Mouse (Mus musculus) liver, adult 2 months (tissue): ENCODE data around the gene Tgfa. TPM values are rescaled to one million over a fixed set of nuclear protein-coding genes. Genes with fewer than 3 reads are reported as not detected.

Source experiments
- DNase-seq: peaks from one replicate; pipeline ENCODE4 v3.0.0-alpha.2; 2011; ENCODE audit warnings: low read depth, low spot score; ENCODE audit errors: extremely low read depth
- H3K27ac ChIP-seq: fragments of 200-500 bp; replicated peaks from 2 replicates; pipeline ENCODE4 v1.5.1; 2012; ENCODE audit warnings: low read depth, mild to moderate bottlenecking, control low read depth, inconsistent platforms, low read length; ENCODE audit not compliant: insufficient read depth
- H3K27me3 ChIP-seq: fragments of 200-500 bp; 2 replicates; pipeline ENCODE4 v1.6.1; 2012; ENCODE audit warnings: mild to moderate bottlenecking, moderate library complexity, low read length, inconsistent platforms; ENCODE audit not compliant: control insufficient read depth, insufficient read depth
- H3K36me3 ChIP-seq: fragments of 200-500 bp; 2 replicates; pipeline ENCODE4 v1.6.1; 2012; ENCODE audit warnings: low read length, inconsistent platforms; ENCODE audit not compliant: control insufficient read depth, insufficient read depth
- H3K4me1 ChIP-seq: fragments of 200-500 bp; 2 replicates; pipeline ENCODE4 v1.6.1; 2011; ENCODE audit warnings: low read length; ENCODE audit not compliant: control insufficient read depth, insufficient read depth
- H3K4me3 ChIP-seq: fragments of 200-500 bp; 2 replicates; pipeline ENCODE4 v1.5.1; 2011; ENCODE audit warnings: low read depth, mild to moderate bottlenecking, control low read depth, low read length, moderate library complexity; ENCODE audit not compliant: insufficient read depth
- H3K79me2 ChIP-seq: fragments of 200-500 bp; 2 replicates; pipeline ENCODE4 v1.6.1; 2012; ENCODE audit warnings: inconsistent platforms, mild to moderate bottlenecking, low read length, moderate library complexity; ENCODE audit not compliant: control insufficient read depth, insufficient read depth
- H3K9ac ChIP-seq: fragments of 200-500 bp; 2 replicates; pipeline ENCODE4 v1.6.1; 2012; ENCODE audit warnings: low read depth, mild to moderate bottlenecking, control low read depth, inconsistent platforms, low read length
- CTCF ChIP-seq: fragments of 200-500 bp; IDR thresholded peaks from 2 replicates; pipeline ENCODE4 v1.5.1; 2011; ENCODE audit warnings: low read depth, low read length, control low read depth
- POLR2A ChIP-seq: fragments of 200-500 bp; IDR thresholded peaks from 2 replicates; pipeline ENCODE4 v1.6.1; 2011; ENCODE audit warnings: low read length, control low read depth; ENCODE audit not compliant: insufficient read depth; ENCODE audit errors: extremely low read depth
- WGBS: fragments of 180-500 bp; shearing (Covaris S2); methylation state at CpG from one replicate; pipeline ENCODE4 v1.1.7; 2018; 5-methylcytosine and 5-hydroxymethylcytosine counted together
- polyA plus RNA-seq: library from polyadenylated mRNA; depleted of rRNA; stranded (reverse); fragments of >200 nt; gene quantifications from 2 replicates; pipeline ENCODE4 v1.2.3, GENCODE M21; 2012
- total RNA-seq: library from RNA; depleted of rRNA; stranded (reverse); fragments of >200 nt; gene quantifications from 2 replicates; pipeline ENCODE4 v1.2.3, GENCODE M21; 2014

The Tgfa gene
- total and polyA plus RNA-seq, 2 experiments = 6.3 to 13.3 TPM

GRCm38 (mm10) chr6:86220171-86220570 is 25.1 kb downstream of the Tgfa start:
- Histone ChIP-seq H3K9ac (no peak overlapping the region), H3K4me3 (no peak overlapping the region), H3K4me1 (peaks cover 22% of the 10 kb centered on the region), H3K27me3 (no peaks in the 10 kb centered on the region), H3K36me3 (no peaks in the 10 kb centered on the region), H3K27ac (no peak overlapping the region), H3K79me2 (peaks cover 9% of the 10 kb centered on the region; the same call in 1 of the 2 replicates)
- no peak for TF ChIP-seq CTCF
- TF ChIP-seq POLR2A = no peak
- DNase-seq = peak; percentile 36
- 44% methylated on average over 4 of the region's 4 CpGs for WGBS

GRCm38 (mm10) chr6:86222381-86222780 is 27.4 kb downstream of the Tgfa start:
- no peak for TF ChIP-seq CTCF
- no peak for TF ChIP-seq POLR2A
- no peak overlapping the region for H3K27ac ChIP-seq
- peaks cover 22% of the 10 kb centered on the region for H3K4me1 ChIP-seq

DNA sequence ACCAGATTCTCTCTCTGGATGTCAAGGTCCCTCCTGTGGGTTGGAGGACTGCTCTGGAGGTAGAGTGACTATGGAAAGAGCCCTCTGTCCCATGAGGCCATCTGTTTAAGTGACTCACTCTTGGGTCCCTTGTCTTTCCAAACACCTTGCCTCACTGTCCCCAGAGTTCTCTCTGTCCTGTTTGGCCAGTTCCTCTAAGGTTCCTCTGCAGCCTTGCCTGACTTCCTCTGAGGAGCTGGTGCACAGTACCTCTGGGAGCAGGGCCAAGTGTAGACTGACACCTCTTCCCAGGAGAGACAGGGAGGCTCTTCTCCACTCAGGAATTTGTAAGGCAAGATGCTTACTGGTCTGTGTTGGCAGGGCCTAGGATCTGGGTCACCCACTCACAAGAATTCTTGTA is 30.6 kb downstream of the Tgfa start:
- Histone ChIP-seq H3K4me3 (no peak overlapping the region), H3K27ac (no peak overlapping the region), H3K27me3 (no peaks in the 10 kb centered on the region), H3K9ac (no peak overlapping the region), H3K36me3 (no peaks in the 10 kb centered on the region), H3K79me2 (peaks cover 12% of the 10 kb centered on the region; the same call in 1 of the 2 replicates), H3K4me1 (no peaks in the 10 kb centered on the region)
- TF ChIP-seq CTCF (no peak), POLR2A (no peak)
- no peak for DNase-seq

More at GRCm38 (mm10) chr6:86222381-86222780, 27.4 kb downstream of the Tgfa start:
- no peaks in the 10 kb centered on the region for H3K27me3 ChIP-seq
- H3K79me2 ChIP-seq = peaks cover 11% of the 10 kb centered on the region; the same call in 1 of the 2 replicates
- H3K9ac ChIP-seq = no peak overlapping the region
- 59% methylated on average over 7 of the region's 7 CpGs for WGBS
- H3K4me3 ChIP-seq = no peak overlapping the region
- DNase-seq = no peak
- no peaks in the 10 kb centered on the region for H3K36me3 ChIP-seq

DNA sequence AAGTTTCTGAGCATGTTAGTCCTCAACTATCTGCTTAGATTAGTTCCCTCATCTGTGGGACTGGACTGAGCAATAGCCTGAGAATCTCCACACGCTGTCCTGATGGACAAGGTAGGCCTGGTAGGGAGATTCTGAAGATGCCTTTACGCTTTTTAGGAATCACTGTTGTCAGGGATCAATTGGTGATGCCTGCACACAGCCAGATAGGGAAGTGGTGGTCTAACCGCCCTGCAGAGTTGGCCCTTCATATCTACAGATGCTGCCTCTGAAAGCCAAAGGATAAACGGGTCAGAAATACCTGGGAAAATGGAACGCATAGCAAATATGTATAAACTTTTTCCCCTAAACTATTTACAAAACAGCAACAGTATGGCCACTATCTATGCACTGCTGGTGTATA is 37.3 kb downstream of the Tgfa start:
- TF ChIP-seq CTCF (no peak), POLR2A (no peak)
- Histone ChIP-seq H3K36me3 (no peaks in the 10 kb centered on the region), H3K27ac (no peak overlapping the region), H3K9ac (no peak overlapping the region), H3K27me3 (no peaks in the 10 kb centered on the region), H3K4me3 (no peak overlapping the region), H3K79me2 (0 out of 2 replicates have a peak, but pooled peaks cover 4% of the 10 kb centered on the region), H3K4me1 (no peaks in the 10 kb centered on the region; the same call in 1 of the 2 replicates)
- 90% methylated on average over 5 of the region's 5 CpGs for WGBS
- no peak for DNase-seq

GRCm38 (mm10) chr6:86233512-86234430 is 38.7 kb downstream of the Tgfa start:
- H3K79me2 ChIP-seq = no peaks in the 10 kb centered on the region
- H3K27me3 ChIP-seq = no peaks in the 10 kb centered on the region
- WGBS = 45% methylated on average over 13 of the region's 13 CpGs
- H3K36me3 ChIP-seq = no peaks in the 10 kb centered on the region
- TF ChIP-seq POLR2A = no peak
- no peak for TF ChIP-seq CTCF
- no peak overlapping the region for H3K27ac ChIP-seq
- no peaks in the 10 kb centered on the region; the same call in 1 of the 2 replicates for H3K4me1 ChIP-seq
- peak; percentile 42 for DNase-seq
- no peak overlapping the region for H3K9ac ChIP-seq
- no peak overlapping the region for H3K4me3 ChIP-seq

- no peak overlapping the region for H3K27ac ChIP-seq
- 88% methylated on average over 3 of the region's 3 CpGs for WGBS
- no peaks in the 10 kb centered on the region for H3K4me1 ChIP-seq
- no peak for DNase-seq
- H3K79me2 ChIP-seq = peaks cover 7% of the 10 kb centered on the region; the same call in 1 of the 2 replicates
- no peaks in the 10 kb centered on the region for H3K27me3 ChIP-seq
- TF ChIP-seq CTCF = no peak
- no peaks in the 10 kb centered on the region for H3K36me3 ChIP-seq
- H3K4me3 ChIP-seq = no peak overlapping the region
- no peak overlapping the region for H3K9ac ChIP-seq
These were observed 49.8 kb downstream of the Tgfa start for GRCm38 (mm10) chr6:86244866-86245265.
